Mouse (Mus musculus): Measurements from ENCODE around the gene Agpat3. TPM values are rescaled to one million over a fixed set of nuclear protein-coding genes. Genes with fewer than 3 reads are reported as not detected.

The Agpat3 gene
- polyA plus RNA-seq, 1 experiment from 2014 or later = 33.9 TPM

DNA sequence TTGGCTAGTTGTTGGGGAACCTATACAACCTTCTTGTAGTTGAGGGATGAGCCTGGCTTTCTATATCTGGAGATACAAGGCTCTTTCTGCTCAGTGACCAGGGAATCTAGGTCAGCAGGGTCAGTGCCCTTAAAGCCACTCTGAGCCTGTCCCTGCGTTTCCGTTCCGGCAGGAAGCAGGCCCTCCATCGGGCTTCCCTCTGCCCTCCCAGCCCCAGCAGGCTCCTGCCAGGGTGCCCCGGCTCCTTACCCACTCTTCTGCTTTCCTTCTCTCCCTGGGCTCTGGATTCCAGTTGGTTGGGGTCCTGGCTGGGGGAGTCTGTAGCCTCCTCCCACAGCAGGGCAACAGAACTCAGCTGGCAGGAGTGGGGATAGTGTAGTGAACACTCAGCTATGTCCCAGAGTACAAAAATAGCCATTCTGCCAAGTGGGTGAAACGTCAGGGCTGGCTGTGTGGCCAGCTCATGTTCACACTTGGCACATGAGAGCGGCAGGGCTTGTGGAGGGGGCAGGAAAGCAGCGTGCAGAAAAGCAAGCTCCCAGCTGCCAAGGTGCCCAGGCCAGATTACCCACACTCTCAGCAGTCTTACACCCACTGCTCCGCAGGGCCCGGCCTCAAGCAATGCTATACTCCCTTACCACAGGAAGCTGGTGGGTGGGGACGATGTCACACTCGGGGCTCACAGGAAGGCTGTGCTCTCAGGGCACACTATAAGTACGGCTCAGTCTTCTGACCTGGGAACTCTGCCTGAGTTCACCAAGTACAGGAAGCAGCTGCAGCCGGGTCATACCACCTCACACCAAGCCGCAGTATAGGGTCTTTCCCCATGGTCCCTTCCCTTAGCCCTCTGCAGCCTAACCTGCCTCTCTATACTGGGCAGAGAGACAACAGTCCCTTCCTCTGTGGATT lies 54.5 kb downstream of the Agpat3 start:
- Histone ChIP-seq H3K4me1 (replicated peaks; ENCODE audit: control insufficient read depth, insufficient read depth, low read length) (peaks cover 13% of the 10 kb centered on the region), H3K9me3 (ENCODE audit: control insufficient read depth, low read length) (no peaks in the 10 kb centered on the region), H3K27ac (ENCODE audit: low read length) (peak overlapping the region; percentile 82), H3K4me2 (ENCODE audit: low read depth, low read length) (peak overlapping the region; percentile 25), H3K9ac (ENCODE audit: low read length) (peak overlapping the region; percentile 49), H3K27me3 (ENCODE audit: control insufficient read depth, insufficient read depth, low read depth, low read length) (no peaks in the 10 kb centered on the region), H3K36me3 (ENCODE audit: control insufficient read depth, insufficient read depth, low read length) (no peaks in the 10 kb centered on the region), H3K4me3 (ENCODE audit: low read length) (peak overlapping the region; percentile 14; the same call in 1 of the 2 replicates)
- 50% methylated on average over 15 of the region's 15 CpGs for WGBS
- ATAC-seq (ENCODE audit: low read depth) = peak; percentile 91

DNA sequence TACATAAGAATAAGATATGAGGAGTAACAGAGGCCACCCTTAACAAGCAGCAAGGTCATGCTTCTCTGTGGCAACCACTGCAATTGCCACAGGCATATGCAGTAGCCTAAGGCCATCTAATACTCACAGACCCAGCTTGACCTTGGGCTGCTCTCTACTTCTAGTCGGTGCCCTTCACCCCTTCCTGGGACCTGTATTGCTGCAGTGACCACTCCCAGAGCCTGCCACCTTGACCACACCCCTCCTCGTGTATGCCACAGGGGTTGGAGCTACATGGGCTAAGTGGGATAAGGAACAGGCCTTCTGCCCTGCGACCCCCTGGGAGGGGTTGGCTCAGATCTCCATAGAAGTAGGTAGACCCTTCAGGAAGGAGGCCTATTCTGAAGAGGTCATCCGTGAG lies 55.3 kb downstream of the Agpat3 start:
- H3K27ac ChIP-seq (ENCODE audit: low read length) = no peak overlapping the region
- no peak for ATAC-seq (ENCODE audit: low read depth)
- WGBS = 70% methylated on average over 4 of the region's 4 CpGs
- H3K27me3 ChIP-seq (ENCODE audit: control insufficient read depth, insufficient read depth, low read depth, low read length) = no peaks in the 10 kb centered on the region
- no peaks in the 10 kb centered on the region for H3K9me3 ChIP-seq (ENCODE audit: control insufficient read depth, low read length)
- no peak overlapping the region for H3K9ac ChIP-seq (ENCODE audit: low read length)
- peaks cover 13% of the 10 kb centered on the region for H3K4me1 ChIP-seq (replicated peaks; ENCODE audit: control insufficient read depth, insufficient read depth, low read length)
- no peak overlapping the region for H3K4me2 ChIP-seq (ENCODE audit: low read depth, low read length)
- H3K36me3 ChIP-seq (ENCODE audit: control insufficient read depth, insufficient read depth, low read length) = no peaks in the 10 kb centered on the region
- H3K4me3 ChIP-seq (ENCODE audit: low read length) = no peak overlapping the region

DNA sequence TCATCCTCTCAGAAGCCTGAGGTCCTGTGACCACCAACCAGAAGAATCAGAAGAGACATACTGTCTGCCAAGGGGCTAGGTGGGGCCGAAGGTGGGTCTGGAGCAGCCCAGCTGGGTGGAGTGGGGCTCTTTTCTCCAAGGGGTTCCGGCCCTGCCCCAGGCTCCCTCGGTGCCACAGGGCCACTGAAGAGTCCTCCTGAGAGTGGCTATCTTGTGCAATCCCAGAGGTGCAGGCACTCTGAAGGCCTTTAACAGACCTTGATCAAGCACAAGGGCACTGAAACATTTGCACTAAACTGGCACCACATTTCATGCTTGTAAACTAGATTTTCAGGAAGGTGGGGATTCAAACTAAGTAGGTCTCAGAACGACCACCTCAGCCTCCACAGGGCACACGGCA lies 55.9 kb downstream of the Agpat3 start:
- Histone ChIP-seq H3K4me2 (ENCODE audit: low read depth, low read length) (no peak overlapping the region), H3K4me3 (ENCODE audit: low read length) (no peak overlapping the region), H3K36me3 (ENCODE audit: control insufficient read depth, insufficient read depth, low read length) (no peaks in the 10 kb centered on the region), H3K27me3 (ENCODE audit: control insufficient read depth, insufficient read depth, low read depth, low read length) (no peaks in the 10 kb centered on the region), H3K9me3 (ENCODE audit: control insufficient read depth, low read length) (no peaks in the 10 kb centered on the region), H3K9ac (ENCODE audit: low read length) (no peak overlapping the region), H3K4me1 (replicated peaks; ENCODE audit: control insufficient read depth, insufficient read depth, low read length) (peaks cover 13% of the 10 kb centered on the region), H3K27ac (ENCODE audit: low read length) (no peak overlapping the region)
- 71% methylated on average over 5 of the region's 5 CpGs for WGBS
- ATAC-seq (ENCODE audit: low read depth) = no peak

DNA sequence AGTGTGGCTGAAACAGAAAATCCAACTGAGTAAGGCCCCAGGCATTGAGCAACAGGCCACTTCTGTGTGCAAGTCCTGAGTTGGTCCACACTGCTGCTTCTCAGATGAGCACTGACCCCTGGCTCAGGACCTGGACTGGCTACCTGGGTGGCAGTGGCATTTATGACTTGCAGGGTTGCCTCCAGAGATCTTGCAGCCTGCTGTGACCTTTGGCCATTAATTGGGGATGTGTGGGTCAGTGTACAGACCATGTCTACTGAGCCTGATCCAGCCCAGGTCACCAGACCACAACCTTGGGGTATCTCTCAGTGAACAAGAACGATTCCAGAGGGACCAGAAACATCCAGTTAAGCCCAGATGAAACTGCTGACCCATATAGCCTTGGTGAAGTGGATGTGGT lies 58.7 kb downstream of the Agpat3 start:
- Histone ChIP-seq H3K27ac (ENCODE audit: low read length) (no peak overlapping the region), H3K27me3 (ENCODE audit: control insufficient read depth, insufficient read depth, low read depth, low read length) (no peaks in the 10 kb centered on the region), H3K9me3 (ENCODE audit: control insufficient read depth, low read length) (no peaks in the 10 kb centered on the region), H3K4me1 (replicated peaks; ENCODE audit: control insufficient read depth, insufficient read depth, low read length) (peaks cover 12% of the 10 kb centered on the region), H3K36me3 (ENCODE audit: control insufficient read depth, insufficient read depth, low read length) (no peaks in the 10 kb centered on the region), H3K4me2 (ENCODE audit: low read depth, low read length) (no peak overlapping the region), H3K9ac (ENCODE audit: low read length) (no peak overlapping the region), H3K4me3 (ENCODE audit: low read length) (no peak overlapping the region)
- no peak for ATAC-seq (ENCODE audit: low read depth)
- WGBS = 70% methylated on average over 1 of the region's 1 CpGs

DNA sequence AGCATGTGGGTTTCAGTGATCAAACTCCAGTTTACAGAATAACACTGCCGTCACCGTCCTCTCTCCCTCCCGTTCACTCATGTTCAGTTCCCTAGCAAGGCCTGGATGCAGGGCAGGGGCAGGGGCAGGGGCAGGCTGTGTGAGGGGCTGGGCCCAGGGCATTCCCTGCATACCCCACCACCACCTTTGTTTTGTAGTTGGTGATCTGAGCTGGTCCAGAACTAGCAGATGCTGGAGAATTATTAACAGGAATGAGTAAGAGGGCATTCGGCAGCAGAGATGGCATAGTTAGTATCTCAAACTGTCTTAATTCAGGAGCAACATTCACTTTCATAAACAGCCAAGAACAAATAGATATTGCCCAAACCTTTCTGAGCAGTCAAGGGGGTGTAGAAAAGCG lies 59.9 kb downstream of the Agpat3 start:
- no peak overlapping the region for H3K4me3 ChIP-seq (ENCODE audit: low read length)
- no peaks in the 10 kb centered on the region for H3K27me3 ChIP-seq (ENCODE audit: control insufficient read depth, insufficient read depth, low read depth, low read length)
- H3K27ac ChIP-seq (ENCODE audit: low read length) = no peak overlapping the region
- no peak for ATAC-seq (ENCODE audit: low read depth)
- no peak overlapping the region for H3K4me2 ChIP-seq (ENCODE audit: low read depth, low read length)
- 77% methylated on average over 5 of the region's 5 CpGs for WGBS
- peaks cover 1% of the 10 kb centered on the region for H3K36me3 ChIP-seq (ENCODE audit: control insufficient read depth, insufficient read depth, low read length)
- no peaks in the 10 kb centered on the region; the same call in 1 of the 2 replicates for H3K4me1 ChIP-seq (replicated peaks; ENCODE audit: control insufficient read depth, insufficient read depth, low read length)
- H3K9me3 ChIP-seq (ENCODE audit: control insufficient read depth, low read length) = no peaks in the 10 kb centered on the region
- no peak overlapping the region for H3K9ac ChIP-seq (ENCODE audit: low read length)

DNA sequence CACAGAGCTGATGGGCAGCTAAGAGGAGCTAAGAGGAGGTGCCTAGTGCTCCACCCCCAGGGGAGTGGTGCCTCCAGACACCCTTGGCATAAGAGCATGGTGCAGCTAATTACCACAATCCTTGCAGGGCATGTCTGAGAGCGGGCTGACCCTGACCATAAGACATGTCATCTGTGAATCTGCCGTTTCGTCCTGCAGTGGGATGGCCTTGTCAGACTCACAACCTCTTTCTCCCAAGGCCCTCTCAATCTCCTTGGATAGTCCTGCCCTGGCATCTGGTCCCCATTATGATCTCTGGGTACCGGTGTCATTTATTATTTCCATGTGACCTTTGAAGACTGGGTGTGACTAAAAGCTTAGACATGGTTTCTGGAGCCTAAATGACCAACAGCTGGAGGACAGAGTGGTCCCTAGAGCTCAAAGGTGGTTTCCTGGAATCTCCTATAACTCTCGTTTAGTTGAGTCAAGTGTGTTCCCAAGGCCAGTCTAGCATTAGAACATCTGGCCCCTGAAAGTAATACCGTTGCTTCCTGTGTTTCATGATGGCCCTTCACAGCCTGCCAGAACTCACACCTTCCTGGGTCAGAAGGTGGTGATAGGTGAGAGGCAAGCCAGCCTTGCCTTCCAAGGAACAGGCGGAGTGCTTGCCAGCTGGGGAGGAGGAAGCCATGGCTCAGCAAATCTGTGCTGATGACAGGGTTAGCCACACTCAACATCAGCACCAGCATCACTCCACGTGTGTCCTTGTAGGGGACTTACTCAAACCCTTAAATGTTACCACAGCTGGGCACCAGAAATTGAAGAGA lies 61.4 kb downstream of the Agpat3 start:
- 68% methylated on average over 8 of the region's 8 CpGs for WGBS
- H3K9ac ChIP-seq (ENCODE audit: low read length) = no peak overlapping the region
- no peak overlapping the region for H3K27ac ChIP-seq (ENCODE audit: low read length)
- H3K36me3 ChIP-seq (ENCODE audit: control insufficient read depth, insufficient read depth, low read length) = peaks cover 8% of the 10 kb centered on the region
- no peak overlapping the region for H3K4me2 ChIP-seq (ENCODE audit: low read depth, low read length)
- H3K4me1 ChIP-seq (replicated peaks; ENCODE audit: control insufficient read depth, insufficient read depth, low read length) = no peaks in the 10 kb centered on the region
- no peak overlapping the region for H3K4me3 ChIP-seq (ENCODE audit: low read length)
- no peak for ATAC-seq (ENCODE audit: low read depth)
- H3K9me3 ChIP-seq (ENCODE audit: control insufficient read depth, low read length) = no peaks in the 10 kb centered on the region
- H3K27me3 ChIP-seq (ENCODE audit: control insufficient read depth, insufficient read depth, low read depth, low read length) = no peaks in the 10 kb centered on the region

DNA sequence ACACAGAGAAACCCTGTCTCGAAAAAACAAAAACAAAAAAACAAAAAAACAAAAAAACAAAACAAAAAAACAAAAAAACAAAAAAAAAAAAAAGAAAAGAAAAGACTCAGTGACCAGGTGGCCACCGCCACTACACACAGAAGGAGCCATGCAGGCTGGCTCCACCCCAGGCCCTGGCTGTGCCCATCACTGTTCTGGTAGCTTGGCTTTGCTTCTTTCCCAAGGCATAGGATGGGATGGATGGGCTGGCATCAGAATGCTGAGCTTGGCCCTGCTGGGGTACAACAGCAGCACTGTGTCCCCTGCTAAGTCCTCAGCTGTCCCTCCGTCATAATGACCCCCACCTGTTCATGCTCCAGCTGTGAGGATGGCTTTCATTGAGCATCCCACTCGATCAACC lies 63.4 kb downstream of the Agpat3 start:
- H3K36me3 ChIP-seq (ENCODE audit: control insufficient read depth, insufficient read depth, low read length) = peaks cover 14% of the 10 kb centered on the region
- H3K9me3 ChIP-seq (ENCODE audit: control insufficient read depth, low read length) = no peaks in the 10 kb centered on the region
- no peak overlapping the region for H3K9ac ChIP-seq (ENCODE audit: low read length)
- H3K27me3 ChIP-seq (ENCODE audit: control insufficient read depth, insufficient read depth, low read depth, low read length) = no peaks in the 10 kb centered on the region
- H3K4me3 ChIP-seq (ENCODE audit: low read length) = no peak overlapping the region
- no peaks in the 10 kb centered on the region for H3K4me1 ChIP-seq (replicated peaks; ENCODE audit: control insufficient read depth, insufficient read depth, low read length)
- H3K4me2 ChIP-seq (ENCODE audit: low read depth, low read length) = no peak overlapping the region
- H3K27ac ChIP-seq (ENCODE audit: low read length) = no peak overlapping the region
- WGBS = 88% methylated on average over 4 of the region's 4 CpGs
- ATAC-seq (ENCODE audit: low read depth) = no peak

DNA sequence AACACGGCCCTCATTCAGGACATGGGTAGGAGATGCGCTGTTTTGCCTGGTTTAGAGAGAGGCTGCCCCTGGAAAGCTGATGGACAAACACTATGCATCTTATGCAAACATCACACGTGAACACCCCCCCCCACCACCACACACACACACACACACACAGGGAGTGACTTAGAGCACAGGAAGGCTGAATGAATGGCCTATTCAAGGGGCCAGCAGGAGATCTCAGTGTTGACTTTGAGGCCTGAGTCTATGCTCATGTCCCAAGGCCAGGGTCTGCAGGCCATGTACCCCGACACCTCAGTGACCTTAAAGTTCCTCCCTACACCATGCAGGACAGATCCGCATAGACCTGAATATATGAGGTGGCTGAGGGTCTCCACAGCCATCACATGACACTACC lies 64.2 kb downstream of the Agpat3 start:
- no peak overlapping the region for H3K4me2 ChIP-seq (ENCODE audit: low read depth, low read length)
- H3K4me1 ChIP-seq (replicated peaks; ENCODE audit: control insufficient read depth, insufficient read depth, low read length) = no peaks in the 10 kb centered on the region
- no peaks in the 10 kb centered on the region for H3K9me3 ChIP-seq (ENCODE audit: control insufficient read depth, low read length)
- no peak for ATAC-seq (ENCODE audit: low read depth)
- no peak overlapping the region for H3K9ac ChIP-seq (ENCODE audit: low read length)
- WGBS = 73% methylated on average over 5 of the region's 5 CpGs
- peaks cover 19% of the 10 kb centered on the region for H3K36me3 ChIP-seq (ENCODE audit: control insufficient read depth, insufficient read depth, low read length)
- no peak overlapping the region for H3K27ac ChIP-seq (ENCODE audit: low read length)
- no peak overlapping the region for H3K4me3 ChIP-seq (ENCODE audit: low read length)
- no peaks in the 10 kb centered on the region for H3K27me3 ChIP-seq (ENCODE audit: control insufficient read depth, insufficient read depth, low read depth, low read length)

DNA sequence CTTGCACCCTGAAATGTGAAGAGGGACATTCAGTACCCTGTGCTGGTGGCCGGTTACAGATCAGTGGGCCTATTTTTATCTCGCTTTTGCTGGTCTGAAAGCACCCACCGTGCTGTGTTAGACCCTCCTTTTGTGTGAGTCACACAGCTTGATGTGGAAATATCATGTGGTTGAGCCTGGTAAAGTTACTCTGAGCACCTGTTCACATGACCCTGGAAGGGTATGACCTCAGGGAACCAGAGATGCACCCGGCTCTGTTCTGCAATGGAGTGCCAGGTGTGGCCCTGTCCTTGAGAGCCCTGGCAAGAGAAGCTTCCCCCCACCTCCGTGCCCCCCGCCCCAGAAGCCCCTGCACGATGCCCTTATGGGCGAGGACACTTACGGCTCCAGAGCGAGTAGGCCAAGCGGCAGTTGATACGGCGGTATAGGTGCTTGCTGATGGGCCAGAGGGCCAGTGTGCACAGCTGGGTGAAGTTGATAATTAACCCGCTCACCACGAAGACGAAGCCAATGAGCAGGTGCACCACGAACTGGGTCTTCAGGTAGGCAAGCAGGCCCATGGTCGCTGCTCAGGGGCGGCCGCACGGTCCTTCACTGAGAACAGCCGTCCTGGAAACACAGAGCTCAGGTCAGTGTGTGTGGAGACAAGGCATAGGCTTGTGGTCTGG lies 64.7 kb downstream of the Agpat3 start:
- 70% methylated on average over 22 of the region's 22 CpGs for WGBS
- Histone ChIP-seq H3K27ac (ENCODE audit: low read length) (no peak overlapping the region), H3K27me3 (ENCODE audit: control insufficient read depth, insufficient read depth, low read depth, low read length) (no peaks in the 10 kb centered on the region), H3K4me1 (replicated peaks; ENCODE audit: control insufficient read depth, insufficient read depth, low read length) (no peaks in the 10 kb centered on the region), H3K9ac (ENCODE audit: low read length) (no peak overlapping the region), H3K4me2 (ENCODE audit: low read depth, low read length) (no peak overlapping the region), H3K9me3 (ENCODE audit: control insufficient read depth, low read length) (no peaks in the 10 kb centered on the region), H3K36me3 (ENCODE audit: control insufficient read depth, insufficient read depth, low read length) (peaks cover 19% of the 10 kb centered on the region), H3K4me3 (ENCODE audit: low read length) (no peak overlapping the region)
- peak; percentile 18; the same call in 1 of the 2 replicates for ATAC-seq (ENCODE audit: low read depth)

Data from lung, embryonic 16.5 days (tissue).